Mouse (Mus musculus) kidney, embryonic 14.5 days (tissue): ENCODE data around the gene Tnfrsf8. TPM values are rescaled to one million over a fixed set of nuclear protein-coding genes. Genes with fewer than 3 reads are reported as not detected.

Experiments used
- ATAC-seq: fragments of 200-750 bp; cut with Nextera tagmentation; 2 replicates; pipeline ENCODE4 v1.8.0; 2017; ENCODE audit warnings: moderate number of reproducible peaks, mild to moderate bottlenecking, moderate TSS enrichment, moderate library complexity; ENCODE audit not compliant: low FRiP score, low TSS enrichment
- H3K27ac ChIP-seq: fragments of 300-500 bp; sonication (generic); 2 replicates; pipeline ENCODE4 v1.5.1; 2014; ENCODE audit warnings: low read depth, mild to moderate bottlenecking, low read length, moderate library complexity, mixed read lengths
- H3K27me3 ChIP-seq: fragments of 300-500 bp; sonication (generic); 2 replicates; pipeline ENCODE4 v1.6.1; 2014; ENCODE audit warnings: mild to moderate bottlenecking, low read length; ENCODE audit not compliant: control insufficient read depth, insufficient read depth
- H3K36me3 ChIP-seq: fragments of 300-500 bp; sonication (generic); 2 replicates; pipeline ENCODE4 v1.6.1; 2014; ENCODE audit warnings: low read length, mixed read lengths; ENCODE audit not compliant: control insufficient read depth, insufficient read depth
- H3K4me1 ChIP-seq: fragments of 300-500 bp; sonication (generic); 2 replicates; pipeline ENCODE4 v1.6.1; 2014; ENCODE audit warnings: low read length, mixed read lengths; ENCODE audit not compliant: control insufficient read depth, insufficient read depth
- H3K4me2 ChIP-seq: fragments of 300-500 bp; sonication (generic); replicated peaks from 2 replicates; pipeline ENCODE4 v1.6.1; 2014; ENCODE audit warnings: low read depth, mild to moderate bottlenecking, low read length
- H3K4me3 ChIP-seq: fragments of 300-500 bp; sonication (generic); 2 replicates; pipeline ENCODE4 v1.5.1; 2014; ENCODE audit warnings: mild to moderate bottlenecking, low read length
- H3K9ac ChIP-seq: fragments of 300-500 bp; sonication (generic); 2 replicates; pipeline ENCODE4 v1.6.1; 2014; ENCODE audit warnings: low read depth, mild to moderate bottlenecking, low read length, moderate library complexity
- H3K9me3 ChIP-seq: fragments of 300-500 bp; sonication (generic); 2 replicates; pipeline ENCODE4 v1.6.1; 2016; ENCODE audit warnings: low read length; ENCODE audit not compliant: control insufficient read depth
- WGBS: fragments of 180-500 bp; shearing (Covaris S2); extraction: QIAGEN DNeasy Blood & Tissue Kit; methylation state at CpG from one replicate; pipeline ENCODE4 v1.1.7; 2014; 5-methylcytosine and 5-hydroxymethylcytosine counted together
- polyA plus RNA-seq: library from polyadenylated mRNA; unstranded; fragments of >200 nt; fragmentation: Nextera tagmentation; extraction: Ambion mirVana; gene quantifications from 2 replicates; pipeline ENCODE4 v1.2.1, GENCODE M21; 2014

Tnfrsf8 gene
- polyA plus RNA-seq, 1 experiment from 2014 or later: 0.24 TPM

- H3K9me3 ChIP-seq: no peaks in the 10 kb centered on the region
- no peaks in the 10 kb centered on the region for H3K4me1 ChIP-seq
- no peak overlapping the region for H3K4me3 ChIP-seq
- no peak overlapping the region for H3K9ac ChIP-seq
- no peaks in the 10 kb centered on the region for H3K27me3 ChIP-seq
- no peak for ATAC-seq
- H3K27ac ChIP-seq: no peak overlapping the region
- 83% methylated on average over 9 of the region's 9 CpGs for WGBS
- H3K36me3 ChIP-seq: no peaks in the 10 kb centered on the region
- no peak overlapping the region for H3K4me2 ChIP-seq
Measured at GRCm38 (mm10) chr4:145337906-145338858, 23.2 kb upstream of the Tnfrsf8 start.

GRCm38 (mm10) chr4:145336587-145336986, 21.6 kb upstream of the Tnfrsf8 start:
- WGBS: 78% methylated on average over 5 of the region's 5 CpGs
- Histone ChIP-seq H3K9me3 (no peaks in the 10 kb centered on the region), H3K27ac (no peak overlapping the region), H3K4me1 (no peaks in the 10 kb centered on the region), H3K4me2 (no peak overlapping the region), H3K9ac (no peak overlapping the region), H3K36me3 (no peaks in the 10 kb centered on the region), H3K27me3 (no peaks in the 10 kb centered on the region), H3K4me3 (no peak overlapping the region)
- no peak for ATAC-seq

GRCm38 (mm10) chr4:145336019-145336418, 21.1 kb upstream of the Tnfrsf8 start:
- ATAC-seq: no peak
- WGBS: 88% methylated on average over 1 of the region's 1 CpGs
- no peak overlapping the region for H3K4me2 ChIP-seq
- no peaks in the 10 kb centered on the region for H3K9me3 ChIP-seq
- H3K36me3 ChIP-seq: no peaks in the 10 kb centered on the region
- no peak overlapping the region for H3K4me3 ChIP-seq
- no peaks in the 10 kb centered on the region for H3K4me1 ChIP-seq
- H3K9ac ChIP-seq: no peak overlapping the region
- H3K27me3 ChIP-seq: no peaks in the 10 kb centered on the region
- H3K27ac ChIP-seq: no peak overlapping the region

GRCm38 (mm10) chr4:145323631-145324030, 8.7 kb upstream of the Tnfrsf8 start:
- ATAC-seq: no peak
- no peak overlapping the region for H3K4me3 ChIP-seq
- no peaks in the 10 kb centered on the region for H3K36me3 ChIP-seq
- no peaks in the 10 kb centered on the region for H3K4me1 ChIP-seq
- WGBS: 83% methylated on average over 3 of the region's 3 CpGs
- no peaks in the 10 kb centered on the region; the same call in 1 of the 2 replicates for H3K9me3 ChIP-seq
- no peak overlapping the region for H3K9ac ChIP-seq
- H3K4me2 ChIP-seq: no peak overlapping the region
- no peak overlapping the region for H3K27ac ChIP-seq
- H3K27me3 ChIP-seq: no peaks in the 10 kb centered on the region

- Histone ChIP-seq H3K9me3 (no peaks in the 10 kb centered on the region; the same call in 1 of the 2 replicates), H3K9ac (no peak overlapping the region), H3K4me1 (no peaks in the 10 kb centered on the region), H3K27me3 (no peaks in the 10 kb centered on the region), H3K36me3 (no peaks in the 10 kb centered on the region), H3K4me3 (no peak overlapping the region), H3K27ac (no peak overlapping the region), H3K4me2 (no peak overlapping the region)
- 84% methylated on average over 8 of the region's 8 CpGs for WGBS
- ATAC-seq: no peak
Measured at GRCm38 (mm10) chr4:145322995-145323627, 8.1 kb upstream of the Tnfrsf8 start.

GRCm38 (mm10) chr4:145322211-145322610, 7.2 kb upstream of the Tnfrsf8 start:
- 85% methylated on average over 5 of the region's 5 CpGs for WGBS
- H3K4me3 ChIP-seq: no peak overlapping the region
- H3K27ac ChIP-seq: no peak overlapping the region
- H3K9me3 ChIP-seq: no peaks in the 10 kb centered on the region; the same call in 1 of the 2 replicates
- H3K9ac ChIP-seq: no peak overlapping the region
- H3K27me3 ChIP-seq: no peaks in the 10 kb centered on the region
- no peak overlapping the region for H3K4me2 ChIP-seq
- no peak for ATAC-seq
- no peaks in the 10 kb centered on the region for H3K4me1 ChIP-seq
- H3K36me3 ChIP-seq: no peaks in the 10 kb centered on the region

- Histone ChIP-seq H3K9me3 (no peaks in the 10 kb centered on the region; the same call in 1 of the 2 replicates), H3K27me3 (peaks cover 5% of the 10 kb centered on the region; the same call in 1 of the 2 replicates), H3K4me1 (no peaks in the 10 kb centered on the region), H3K4me2 (no peak overlapping the region), H3K36me3 (no peaks in the 10 kb centered on the region), H3K27ac (no peak overlapping the region), H3K4me3 (no peak overlapping the region), H3K9ac (no peak overlapping the region)
- WGBS: 87% methylated on average over 4 of the region's 4 CpGs
- no peak for ATAC-seq
Measured at GRCm38 (mm10) chr4:145320624-145321023, 5.7 kb upstream of the Tnfrsf8 start.

- Histone ChIP-seq H3K4me3 (no peak overlapping the region), H3K27me3 (peaks cover 13% of the 10 kb centered on the region), H3K4me1 (no peaks in the 10 kb centered on the region), H3K9ac (no peak overlapping the region), H3K36me3 (no peaks in the 10 kb centered on the region), H3K9me3 (no peaks in the 10 kb centered on the region; the same call in 1 of the 2 replicates), H3K4me2 (no peak overlapping the region), H3K27ac (no peak overlapping the region)
- ATAC-seq: no peak
- WGBS: 69% methylated on average over 4 of the region's 4 CpGs
Measured at GRCm38 (mm10) chr4:145319274-145320226, 4.6 kb upstream of the Tnfrsf8 start.
